Mouse (Mus musculus) layer of hippocampus, adult 2 months (tissue): ENCODE measurements at regions not wholly inside any gene's neighbourhood (a gene's known extent, or its start where the extent isn't known, plus 50 kb on each side); places are given as distances from the start of the nearest gene placed in this dataset.
"Not testable (repeated sequence)": the region's sequence is repeated elsewhere in the genome, so short reads cannot be mapped to it uniquely, and the experiment has no call there.

Source experiments
- DNase-seq, 2 experiments: peaks; one replicate each; pipeline ENCODE4 v3.0.0; 2022; ENCODE audit warnings: low spot score in 2 of 2
- H3K27ac ChIP-seq: fragments of 200-600 bp; 2 replicates; pipeline ENCODE4 v1.8.1; 2022
- H3K4me3 ChIP-seq: fragments of 200-600 bp; 2 replicates; pipeline ENCODE4 v1.8.1; 2022; ENCODE audit warnings: mild to moderate bottlenecking
- CTCF ChIP-seq: fragments of 200-600 bp; conservative IDR thresholded peaks from 2 replicates; pipeline ENCODE4 v1.8.1; 2022; ENCODE audit warnings: antibody characterized with exemption, mild to moderate bottlenecking, moderate library complexity

GRCm38 (mm10) chr3:152040751-152041150 is 125.3 kb downstream of the Gipc2 start:
- no peak for TF ChIP-seq CTCF
- no peak for DNase-seq
- Histone ChIP-seq H3K4me3 (no peak overlapping the region), H3K27ac (no peak overlapping the region)

- not testable (repeated sequence) for H3K27ac ChIP-seq, DNase-seq, H3K4me3 ChIP-seq
These were observed 129.2 kb downstream of the Gipc2 start for GRCm38 (mm10) chr3:152036819-152037218.

GRCm38 (mm10) chr3:152035416-152035815 is 130.6 kb downstream of the Gipc2 start:
- no peak for TF ChIP-seq CTCF
- Histone ChIP-seq H3K27ac (no peak overlapping the region), H3K4me3 (no peak overlapping the region)
- no peak for DNase-seq

GRCm38 (mm10) chr3:152034686-152035085 is 131.3 kb downstream of the Gipc2 start:
- no peak; the same call in none of the 2 replicates for TF ChIP-seq CTCF
- Histone ChIP-seq H3K4me3 (no peak overlapping the region), H3K27ac (no peak overlapping the region)
- no peak for DNase-seq

- DNase-seq = no peak
- Histone ChIP-seq H3K27ac (no peak overlapping the region), H3K4me3 (no peak overlapping the region)
- TF ChIP-seq CTCF = no peak
These were observed 131.8 kb downstream of the Gipc2 start for GRCm38 (mm10) chr3:152034221-152034620.

- TF ChIP-seq CTCF = no peak
- no peak overlapping the region for H3K27ac ChIP-seq
- no peak overlapping the region for H3K4me3 ChIP-seq
- DNase-seq = no peak
These were observed 133.2 kb downstream of the Gipc2 start for GRCm38 (mm10) chr3:152032663-152033318.

GRCm38 (mm10) chr3:152028695-152029094 is 137.3 kb downstream of the Gipc2 start:
- no peak for TF ChIP-seq CTCF
- DNase-seq = no peak
- H3K27ac ChIP-seq = no peak overlapping the region
- no peak overlapping the region for H3K4me3 ChIP-seq

GRCm38 (mm10) chr3:152026034-152026433 is 140.0 kb downstream of the Gipc2 start:
- no peak for DNase-seq
- no peak overlapping the region for H3K27ac ChIP-seq
- no peak for TF ChIP-seq CTCF
- H3K4me3 ChIP-seq = no peak overlapping the region

GRCm38 (mm10) chr3:152025122-152025521 is 140.9 kb downstream of the Gipc2 start:
- no peak overlapping the region for H3K27ac ChIP-seq
- no peak overlapping the region for H3K4me3 ChIP-seq
- DNase-seq = no peak
- no peak for TF ChIP-seq CTCF

- TF ChIP-seq CTCF = no peak
- DNase-seq = no peak
- Histone ChIP-seq H3K4me3 (no peak overlapping the region), H3K27ac (no peak overlapping the region)
These were observed 159.3 kb downstream of the Gipc2 start for GRCm38 (mm10) chr3:152006747-152007146.

GRCm38 (mm10) chr3:152005366-152006025 is 160.5 kb downstream of the Gipc2 start:
- no peak for DNase-seq
- Histone ChIP-seq H3K27ac (no peak overlapping the region), H3K4me3 (no peak overlapping the region)
- TF ChIP-seq CTCF = no peak

GRCm38 (mm10) chr3:152004411-152004955 is 161.5 kb downstream of the Gipc2 start:
- Histone ChIP-seq H3K27ac (no peak overlapping the region), H3K4me3 (no peak overlapping the region)
- no peak for TF ChIP-seq CTCF
- no peak for DNase-seq

GRCm38 (mm10) chr3:151997534-151998107 is 160.2 kb upstream of the Ptgfr start:
- Histone ChIP-seq H3K4me3 (no peak overlapping the region), H3K27ac (no peak overlapping the region)
- DNase-seq = peak in 1 of 2 experiments; percentile 13
- TF ChIP-seq CTCF = no peak

- Histone ChIP-seq H3K27ac (no peak overlapping the region), H3K4me3 (no peak overlapping the region)
- TF ChIP-seq CTCF = no peak
- no peak for DNase-seq
These were observed 159.7 kb upstream of the Ptgfr start for GRCm38 (mm10) chr3:151997111-151997510.
